Mouse (Mus musculus): Measurements from ENCODE around the gene Sftpd. TPM values are rescaled to one million over a fixed set of nuclear protein-coding genes. Genes with fewer than 3 reads are reported as not detected.

Gene Sftpd
- total RNA-seq, 2 experiments from 2014 or later = not detected

Other genes with a start within 250 kb of the Sftpd start
- gene Tspan14, start 218.3 kb downstream of the Sftpd start, total RNA-seq (2021) = 10 to 100 TPM; 31.4 to 32.6 TPM
- gene Fam213a, start 171.4 kb downstream of the Sftpd start, total RNA-seq (2021) = 100 to 1,000 TPM; 150 to 165 TPM
- 1 to 10 TPM in 1 of 2 experiments, under 1 TPM in 1; 0.81 to 1.5 TPM for gene Dydc2, start 115.9 kb downstream of the Sftpd start, total RNA-seq (2021)
- not detected for gene Dydc1, start 112.2 kb downstream of the Sftpd start, total RNA-seq (2021)
- gene Mat1a, start 80.1 kb downstream of the Sftpd start, total RNA-seq (2021) = not detected
- not detected for gene Sftpa1, start 53.4 kb downstream of the Sftpd start, total RNA-seq (2021)
- not detected for gene Mbl1, start 33.7 kb downstream of the Sftpd start, total RNA-seq (2021)
- gene Gm2832, start 93.7 kb upstream of the Sftpd start, total RNA-seq (2021) = not detected
- gene Gm5798, start 163.5 kb upstream of the Sftpd start, total RNA-seq (2021) = not detected
- not detected for gene Gm7945, start 201.2 kb upstream of the Sftpd start, total RNA-seq (2021)
- gene Gm6482, start 223.1 kb upstream of the Sftpd start, total RNA-seq (2021) = not detected

Measured in layer of hippocampus, postnatal 36 days (tissue).